Mouse (Mus musculus) MEL (cell line): ENCODE data around the gene Vgll4. TPM values are rescaled to one million over a fixed set of nuclear protein-coding genes. Genes with fewer than 3 reads are reported as not detected.

Experiments
- DNase-seq: peaks from one replicate; pipeline ENCODE4 v3.0.0; 2011; ENCODE audit warnings: low read depth, low spot score
- H3K27ac ChIP-seq: 2 replicates; pipeline ENCODE4 v1.5.1; 2012; ENCODE audit warnings: low read depth, mild to moderate bottlenecking, control low read depth, low read length, moderate library complexity; ENCODE audit not compliant: control insufficient read depth
- H3K27me3 ChIP-seq, 2 experiments: fragments of 150-350 bp in 1 of 2; sonication (generic) in 1 of 2; 2 replicates each; pipeline ENCODE4 v1.6.1; 2012; ENCODE audit warnings: low read length in 2 of 2, mild to moderate bottlenecking in 2 of 2, improper control_type of control experiment in 1 of 2, moderate library complexity in 1 of 2; ENCODE audit not compliant: insufficient read depth in 2 of 2, control insufficient read depth in 1 of 2
- H3K36me3 ChIP-seq, 2 experiments: 2 replicates each; pipeline ENCODE4 v1.6.1; 2012 to 2014; ENCODE audit warnings: low read length in 2 of 2, improper control_type of control experiment in 1 of 2, inconsistent platforms in 1 of 2, mild to moderate bottlenecking in 1 of 2; ENCODE audit not compliant: insufficient read depth in 2 of 2, control insufficient read depth in 1 of 2
- H3K4me1 ChIP-seq, 2 experiments: fragments of 150-350 bp in 1 of 2; sonication (generic) in 1 of 2; 2 replicates each; pipeline ENCODE4 v1.6.1; 2012; ENCODE audit warnings: low read length in 2 of 2, improper control_type of control experiment in 1 of 2, mild to moderate bottlenecking in 1 of 2; ENCODE audit not compliant: insufficient read depth in 2 of 2, control insufficient read depth in 1 of 2
- H3K4me3 ChIP-seq, 2 experiments: fragments of 150-350 bp in 1 of 2; sonication (generic) in 1 of 2; 2 replicates each; pipeline ENCODE4 v1.5.1; 2012; ENCODE audit warnings: low read depth in 2 of 2, low read length in 2 of 2, mild to moderate bottlenecking in 2 of 2, moderate library complexity in 2 of 2, control low read depth in 1 of 2, improper control_type of control experiment in 1 of 2; ENCODE audit not compliant: control insufficient read depth in 1 of 2, insufficient read depth in 1 of 2
- H3K79me2 ChIP-seq: 2 replicates; pipeline ENCODE4 v1.6.1; 2012; ENCODE audit warnings: mild to moderate bottlenecking, low read length, moderate library complexity; ENCODE audit not compliant: control insufficient read depth, poor library complexity, insufficient read depth
- H3K9ac ChIP-seq: 2 replicates; pipeline ENCODE4 v1.6.1; 2012; ENCODE audit warnings: low read depth, mild to moderate bottlenecking, control low read depth, low read length, moderate library complexity; ENCODE audit not compliant: control insufficient read depth, poor library complexity, severe bottlenecking
- H3K9me3 ChIP-seq: fragments of 150-350 bp; sonication (generic); replicated peaks from 2 replicates; pipeline ENCODE4 v1.6.1; 2012; ENCODE audit warnings: mild to moderate bottlenecking, low read length, improper control_type of control experiment, moderate library complexity; ENCODE audit not compliant: insufficient read depth
- BHLHE40 ChIP-seq: IDR thresholded peaks from 2 replicates; pipeline ENCODE4 v1.6.1; 2012; ENCODE audit warnings: low read depth, mild to moderate bottlenecking, inconsistent platforms, low read length, improper control_type of control experiment, borderline replicate concordance
- CHD2 ChIP-seq: IDR thresholded peaks from 2 replicates; pipeline ENCODE4 v1.6.1; 2011; ENCODE audit warnings: low read length, improper control_type of control experiment
- CTCF ChIP-seq, 3 experiments: IDR thresholded peaks in 2 of 3; conservative IDR thresholded peaks in 1 of 3; 2 replicates each; pipeline ENCODE4 v1.5.1; 2011 to 2012; ENCODE audit warnings: low read length in 3 of 3, low read depth in 2 of 3, mild to moderate bottlenecking in 2 of 3, improper control_type of control experiment in 1 of 3, inconsistent platforms in 1 of 3, mixed read lengths in 1 of 3, moderate library complexity in 1 of 3; ENCODE audit not compliant: control insufficient read depth in 1 of 3, insufficient read depth in 1 of 3, poor library complexity in 1 of 3, severe bottlenecking in 1 of 3
- E2F4 ChIP-seq: IDR thresholded peaks from 2 replicates; pipeline ENCODE4 v1.6.1; 2011; ENCODE audit warnings: low read depth, low read length, improper control_type of control experiment, borderline replicate concordance
- ELF1 ChIP-seq: IDR thresholded peaks from 2 replicates; pipeline ENCODE4 v1.6.1; 2014; ENCODE audit warnings: low read depth, mild to moderate bottlenecking, inconsistent platforms, low read length, improper control_type of control experiment, moderate library complexity
- EP300 ChIP-seq, 2 experiments: IDR thresholded peaks; 2 replicates each; pipeline ENCODE4 v1.6.1; 2011; ENCODE audit warnings: improper control_type of control experiment in 2 of 2, low read length in 2 of 2, low read depth in 1 of 2, mild to moderate bottlenecking in 1 of 2
- ETS1 ChIP-seq: IDR thresholded peaks from 2 replicates; pipeline ENCODE4 v1.6.1; 2012; ENCODE audit warnings: low read depth, mild to moderate bottlenecking, inconsistent platforms, low read length, improper control_type of control experiment, moderate library complexity
- GATA1 ChIP-seq: IDR thresholded peaks from 2 replicates; pipeline ENCODE4 v1.6.1; 2011; ENCODE audit warnings: low read depth, low read length, improper control_type of control experiment
- HCFC1 ChIP-seq: IDR thresholded peaks from 2 replicates; pipeline ENCODE4 v1.6.1; 2012; ENCODE audit warnings: low read depth, mild to moderate bottlenecking, inconsistent platforms, low read length, improper control_type of control experiment, moderate library complexity
- JUND ChIP-seq: IDR thresholded peaks from 2 replicates; pipeline ENCODE4 v1.6.1; 2011; ENCODE audit warnings: low read depth, mild to moderate bottlenecking, improper control_type of control experiment, low read length
- KAT2A ChIP-seq: conservative IDR thresholded peaks from 2 replicates; pipeline ENCODE4 v1.6.1; 2012; ENCODE audit warnings: low read depth, low read length, improper control_type of control experiment, inconsistent platforms
- MAFK ChIP-seq: IDR thresholded peaks from 2 replicates; pipeline ENCODE4 v1.6.1; 2011; ENCODE audit warnings: low read depth, mild to moderate bottlenecking, low read length, improper control_type of control experiment, borderline replicate concordance
- MAX ChIP-seq: IDR thresholded peaks from 2 replicates; pipeline ENCODE4 v1.6.1; 2011; ENCODE audit warnings: low read length, improper control_type of control experiment
- MEF2A ChIP-seq: IDR thresholded peaks from 2 replicates; pipeline ENCODE4 v1.6.1; 2014; ENCODE audit warnings: low read depth, mild to moderate bottlenecking, inconsistent platforms, low read length, improper control_type of control experiment; ENCODE audit not compliant: poor library complexity, insufficient replicate concordance, severe bottlenecking; ENCODE audit errors: extremely low read depth
- MYB ChIP-seq: IDR thresholded peaks from 2 replicates; pipeline ENCODE4 v1.6.1; 2011; ENCODE audit warnings: mild to moderate bottlenecking, low read depth, low read length, improper control_type of control experiment
- MYC ChIP-seq: IDR thresholded peaks from 2 replicates; pipeline ENCODE4 v1.6.1; 2011; ENCODE audit warnings: low read depth, mild to moderate bottlenecking, low read length, improper control_type of control experiment, moderate library complexity
- NELFE ChIP-seq: IDR thresholded peaks from 2 replicates; pipeline ENCODE4 v1.6.1; 2011; ENCODE audit warnings: low read depth, low read length, improper control_type of control experiment
- NRF1 ChIP-seq: IDR thresholded peaks from 2 replicates; pipeline ENCODE4 v1.6.1; 2014; ENCODE audit warnings: low read depth, mild to moderate bottlenecking, inconsistent platforms, low read length, improper control_type of control experiment, moderate library complexity; ENCODE audit not compliant: poor library complexity, insufficient read depth, severe bottlenecking
- POLR2A ChIP-seq, 2 experiments: IDR thresholded peaks; 2 replicates each; pipeline ENCODE4 v1.6.1; 2011 to 2012; ENCODE audit warnings: low read length in 2 of 2, mild to moderate bottlenecking in 2 of 2, control low read depth in 1 of 2, improper control_type of control experiment in 1 of 2, low read depth in 1 of 2, moderate library complexity in 1 of 2; ENCODE audit not compliant: control insufficient read depth in 1 of 2, insufficient read depth in 1 of 2, poor library complexity in 1 of 2
- POLR2AphosphoS5 ChIP-seq: IDR thresholded peaks from 2 replicates; pipeline ENCODE4 v1.6.1; 2012; ENCODE audit warnings: low read depth, borderline replicate concordance, mild to moderate bottlenecking, inconsistent platforms, low read length, moderate library complexity, mixed read lengths
- RAD21 ChIP-seq: IDR thresholded peaks from 2 replicates; pipeline ENCODE4 v1.6.1; 2011; ENCODE audit warnings: mild to moderate bottlenecking, low read depth, low read length, improper control_type of control experiment
- RCOR1 ChIP-seq: IDR thresholded peaks from 2 replicates; pipeline ENCODE4 v1.6.1; 2012; ENCODE audit warnings: low read depth, mild to moderate bottlenecking, inconsistent platforms, low read length, improper control_type of control experiment
- SIN3A ChIP-seq: IDR thresholded peaks from 2 replicates; pipeline ENCODE4 v1.6.1; 2012; ENCODE audit warnings: low read length, improper control_type of control experiment, inconsistent platforms
- SMC3 ChIP-seq: IDR thresholded peaks from 2 replicates; pipeline ENCODE4 v1.6.1; 2011; ENCODE audit warnings: low read depth, low read length, improper control_type of control experiment
- TAL1 ChIP-seq: IDR thresholded peaks from 2 replicates; pipeline ENCODE4 v1.6.1; 2012; ENCODE audit warnings: mild to moderate bottlenecking, inconsistent platforms, low read length, moderate library complexity, mixed read lengths
- TBP ChIP-seq: IDR thresholded peaks from 2 replicates; pipeline ENCODE4 v1.8.0; 2011; ENCODE audit warnings: low read depth, low read length, improper control_type of control experiment
- TCF12 ChIP-seq: IDR thresholded peaks from 2 replicates; pipeline ENCODE4 v1.6.1; 2014; ENCODE audit warnings: low read depth, mild to moderate bottlenecking, inconsistent platforms, low read length, improper control_type of control experiment, moderate library complexity
- UBTF ChIP-seq: IDR thresholded peaks from 2 replicates; pipeline ENCODE4 v1.6.1; 2012; ENCODE audit warnings: low read depth, mild to moderate bottlenecking, inconsistent platforms, low read length, improper control_type of control experiment, moderate library complexity, borderline replicate concordance; ENCODE audit not compliant: insufficient read depth
- USF1 ChIP-seq: IDR thresholded peaks from 2 replicates; pipeline ENCODE4 v1.6.1; 2014; ENCODE audit warnings: low read depth, mild to moderate bottlenecking, inconsistent platforms, low read length, improper control_type of control experiment, moderate library complexity
- USF2 ChIP-seq, 2 experiments: IDR thresholded peaks; 2 replicates each; pipeline ENCODE4 v1.6.1; 2011 to 2012; ENCODE audit warnings: improper control_type of control experiment in 2 of 2, low read length in 2 of 2, borderline replicate concordance in 1 of 2, inconsistent platforms in 1 of 2, low read depth in 1 of 2, mild to moderate bottlenecking in 1 of 2; ENCODE audit not compliant: insufficient read depth in 1 of 2
- ZC3H11A ChIP-seq: IDR thresholded peaks from 2 replicates; pipeline ENCODE4 v1.6.1; 2012; ENCODE audit warnings: low read depth, mild to moderate bottlenecking, inconsistent platforms, low read length, improper control_type of control experiment
- ZKSCAN1 ChIP-seq: IDR thresholded peaks from 2 replicates; pipeline ENCODE4 v1.6.1; 2012; ENCODE audit warnings: low read depth, mild to moderate bottlenecking, inconsistent platforms, low read length, improper control_type of control experiment, moderate library complexity
- ZMIZ1 ChIP-seq: IDR thresholded peaks from 2 replicates; pipeline ENCODE4 v1.6.1; 2012; ENCODE audit warnings: low read depth, mild to moderate bottlenecking, inconsistent platforms, low read length, improper control_type of control experiment, moderate library complexity
- ZNF384 ChIP-seq: IDR thresholded peaks from 2 replicates; pipeline ENCODE4 v1.6.1; 2012; ENCODE audit warnings: low read depth, mild to moderate bottlenecking, inconsistent platforms, low read length, improper control_type of control experiment
- polyA plus RNA-seq, 2 experiments: library from polyadenylated mRNA; stranded (reverse) in 1 of 2; unstranded in 1 of 2; fragments of >175 nt in 1 of 2; fragments of >200 nt in 1 of 2; gene quantifications; 2 replicates each; pipeline versions ENCODE4 v1.2.1 to v1.2.4; 2012; ENCODE audit warnings: low replicate concordance in 2 of 2, low read depth in 1 of 2; ENCODE audit not compliant: insufficient read length in 2 of 2, insufficient read depth in 1 of 2, missing spikeins in 1 of 2
- total RNA-seq: library from RNA; depleted of rRNA; stranded (reverse); fragments of 300-350 nt; gene quantifications from 2 replicates; pipeline ENCODE4 v1.2.3, GENCODE M21; 2012

Vgll4 gene
- total and polyA plus RNA-seq, 3 experiments, result 18.1 to 21.5 TPM; not detected in 1

- Histone ChIP-seq H3K4me3 (peak overlapping the region; percentile 79 to 83), H3K9ac (peak overlapping the region; percentile 81), H3K27ac (peak overlapping the region; percentile 60), H3K36me3 (no peaks in the 10 kb centered on the region; a peak in 1 of 4 replicates), H3K79me2 (peaks cover 18% of the 10 kb centered on the region), H3K27me3 (no peaks in the 10 kb centered on the region), H3K4me1 (peaks cover 0 to 3% of the 10 kb centered on the region in 2 experiments), H3K9me3 (no peaks in the 10 kb centered on the region)
- peak; percentile 75 for DNase-seq
- TF ChIP-seq TCF12 (no peak; the same call in 1 of the 2 replicates), MAX (no peak; the same call in 1 of the 2 replicates), SIN3A (peak; percentile 73; the same call in 1 of the 2 replicates), SMC3 (no peak), ZMIZ1 (no peak), POLR2A (IDR thresholded peaks at IDR 0.05; ENCODE audit: control insufficient read depth in 1 of 2, insufficient read depth in 1 of 2, low read depth in 1 of 2, low read length in 2 of 2, poor library complexity in 1 of 2) (peak; percentile 31 to 38; a peak in 1 of 4 replicates), GATA1 (no peak), TBP (0 out of 2 replicates have a peak, but pooled peaks have one; percentile 16), USF2 (IDR thresholded peaks at IDR 0.05; ENCODE audit: borderline replicate concordance in 1 of 2, insufficient read depth in 1 of 2, low read depth in 1 of 2, low read length in 2 of 2) (no peak), BHLHE40 (no peak), ZKSCAN1 (no peak), RCOR1 (no peak), MYC (peak; percentile 57; the same call in 1 of the 2 replicates), CHD2 (no peak), E2F4 (no peak), CTCF (IDR thresholded peaks at IDR 0.05 in 2 of 3, conservative IDR thresholded peaks at IDR 0.05 in 1 of 3; ENCODE audit: control insufficient read depth in 1 of 3, insufficient read depth in 1 of 3, low read depth in 2 of 3, low read length in 3 of 3, poor library complexity in 1 of 3, severe bottlenecking in 1 of 3) (no peak), UBTF (no peak), ZNF384 (0 out of 2 replicates have a peak, but pooled peaks have one; percentile 10), HCFC1 (0 out of 2 replicates have a peak, but pooled peaks have one; percentile 31), ETS1 (0 out of 2 replicates have a peak, but pooled peaks have one; percentile 23), JUND (no peak), ZC3H11A (no peak), POLR2AphosphoS5 (no peak), KAT2A (no peak), RAD21 (no peak; the same call in 1 of the 2 replicates), TAL1 (no peak), NELFE (no peak), EP300 (IDR thresholded peaks at IDR 0.05; ENCODE audit: low read depth in 1 of 2, low read length in 2 of 2) (peak in 1 of 2 experiments; percentile 35; a peak in 1 of 4 replicates), MAFK (no peak), NRF1 (no peak), MYB (no peak), USF1 (no peak), ELF1 (no peak), MEF2A (no peak)
These were observed 49.0 kb downstream of the Vgll4 start for GRCm38 (mm10) chr6:114920523-114921445.
